Mouse (Mus musculus): ENCODE results near the gene Arhgap17. TPM values are rescaled to one million over a fixed set of nuclear protein-coding genes. Genes with fewer than 3 reads are reported as not detected.

Arhgap17 gene
- total and polyA plus RNA-seq, 3 experiments: 6.7 to 56.1 (median 7.4) TPM

DNA sequence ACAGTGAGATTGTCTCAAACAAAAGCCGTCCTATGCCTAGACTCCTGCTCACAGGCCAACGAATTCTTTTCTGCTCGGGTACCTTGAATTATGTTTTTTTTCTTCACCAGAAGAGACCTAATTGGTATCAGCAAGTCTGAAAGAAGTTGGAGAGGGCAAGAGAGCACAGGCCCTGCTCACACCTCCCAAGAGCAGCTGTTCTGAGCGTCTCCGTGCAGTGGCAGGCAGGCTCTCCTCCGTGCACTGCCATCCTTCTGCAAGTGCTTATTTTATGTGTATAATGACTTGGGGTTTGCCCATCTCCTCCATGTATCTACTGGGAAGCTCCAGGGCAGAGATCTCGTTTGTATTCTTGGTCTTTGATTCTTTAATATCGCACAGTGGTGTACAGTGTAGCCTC is 2.9 kb downstream of the Arhgap17 start:
- H3K9me3 ChIP-seq (replicated peaks; ENCODE audit: low read length): no peaks in the 10 kb centered on the region
- peaks cover 40% of the 10 kb centered on the region for H3K79me2 ChIP-seq (replicated peaks; ENCODE audit: control insufficient read depth, extremely low read depth, insufficient read depth, poor library complexity, severe bottlenecking)
- H3K27me3 ChIP-seq (replicated peaks): peaks cover 2% of the 10 kb centered on the region
- H3K4me2 ChIP-seq (ENCODE audit: insufficient read depth, low read depth, poor library complexity, severe bottlenecking): no peak overlapping the region
- no peak for DNase-seq (ENCODE audit: extremely low read depth)
- in situ Hi-C loops (cut with MboI; ENCODE audit: low pct_ligation_motif_present, low pct_unique_long_range_greater_than_20kb, low sequenced_read_pairs): no loop called here
- peaks cover 27 to 71% of the 10 kb centered on the region in 2 experiments for H3K4me1 ChIP-seq (ENCODE audit: control insufficient read depth in 1 of 2, insufficient read depth in 2 of 2)
- H3K4me3 ChIP-seq (replicated peaks in 1 of 3; ENCODE audit: low read depth in 2 of 3, low read length in 2 of 3, poor library complexity in 1 of 3): no peak overlapping the region
- no peak overlapping the region for H3K9ac ChIP-seq (ENCODE audit: insufficient read depth, low read depth)
- H3K36me3 ChIP-seq (replicated peaks in 1 of 2; ENCODE audit: control insufficient read depth in 1 of 2, insufficient read depth in 1 of 2, low read length in 1 of 2): peaks cover 0 to 46% of the 10 kb centered on the region in 2 experiments
- no peak for TF ChIP-seq PAX5 (IDR thresholded peaks at IDR 0.05; ENCODE audit: low read length)
- no peak for TF ChIP-seq MEF2A (IDR thresholded peaks at IDR 0.05; ENCODE audit: borderline replicate concordance, low read depth, low read length)
- no peak for TF ChIP-seq RCOR1 (conservative IDR thresholded peaks at IDR 0.05; ENCODE audit: low read depth, low read length)
- no peak for TF ChIP-seq TBP (conservative IDR thresholded peaks at IDR 0.05; ENCODE audit: low read depth, low read length)
- no peak for TF ChIP-seq GABPA (IDR thresholded peaks at IDR 0.05; ENCODE audit: insufficient replicate concordance, low read depth, low read length)
- TF ChIP-seq USF1 (IDR thresholded peaks at IDR 0.05; ENCODE audit: low read depth, low read length): no peak
- no peak for TF ChIP-seq NELFE (IDR thresholded peaks at IDR 0.05; ENCODE audit: low read depth, low read length)
- no peak for TF ChIP-seq CTCF (conservative IDR thresholded peaks at IDR 0.05 in 1 of 2, IDR thresholded peaks at IDR 0.05 in 1 of 2; ENCODE audit: low read depth in 2 of 2, low read length in 2 of 2)
- TF ChIP-seq MAX (IDR thresholded peaks at IDR 0.05; ENCODE audit: low read length): no peak
- no peak for TF ChIP-seq MYC (IDR thresholded peaks at IDR 0.05; ENCODE audit: low read depth, low read length)
- TF ChIP-seq TCF12 (IDR thresholded peaks at IDR 0.05; ENCODE audit: low read depth, low read length): no peak
- no peak for TF ChIP-seq CHD2 (IDR thresholded peaks at IDR 0.05; ENCODE audit: low read length)
- no peak for TF ChIP-seq MAFK (IDR thresholded peaks at IDR 0.05; ENCODE audit: insufficient replicate concordance, low read length)
- TF ChIP-seq JUND (conservative IDR thresholded peaks at IDR 0.05; ENCODE audit: low read depth, low read length): no peak
- TF ChIP-seq POLR2AphosphoS2 (IDR thresholded peaks at IDR 0.05; ENCODE audit: low read depth, low read length): no peak
- TF ChIP-seq SMC3 (IDR thresholded peaks at IDR 0.05; ENCODE audit: low read depth, low read length): no peak
- no peak for TF ChIP-seq ELF1 (IDR thresholded peaks at IDR 0.05; ENCODE audit: low read depth, low read length)
- no peak for TF ChIP-seq ETS1 (conservative IDR thresholded peaks at IDR 0.05; ENCODE audit: low read depth, low read length)
- no peak for TF ChIP-seq MXI1 (IDR thresholded peaks at IDR 0.05; ENCODE audit: low read depth, low read length)
- dilution Hi-C loops (cut with MboI; ENCODE audit: extremely low pct_ligation_motif_present, extremely low pct_unique_long_range_greater_than_20kb, low sequenced_read_pairs): no loop called here
- H3K27ac ChIP-seq (ENCODE audit: insufficient read depth, low read depth): no peak overlapping the region

DNA sequence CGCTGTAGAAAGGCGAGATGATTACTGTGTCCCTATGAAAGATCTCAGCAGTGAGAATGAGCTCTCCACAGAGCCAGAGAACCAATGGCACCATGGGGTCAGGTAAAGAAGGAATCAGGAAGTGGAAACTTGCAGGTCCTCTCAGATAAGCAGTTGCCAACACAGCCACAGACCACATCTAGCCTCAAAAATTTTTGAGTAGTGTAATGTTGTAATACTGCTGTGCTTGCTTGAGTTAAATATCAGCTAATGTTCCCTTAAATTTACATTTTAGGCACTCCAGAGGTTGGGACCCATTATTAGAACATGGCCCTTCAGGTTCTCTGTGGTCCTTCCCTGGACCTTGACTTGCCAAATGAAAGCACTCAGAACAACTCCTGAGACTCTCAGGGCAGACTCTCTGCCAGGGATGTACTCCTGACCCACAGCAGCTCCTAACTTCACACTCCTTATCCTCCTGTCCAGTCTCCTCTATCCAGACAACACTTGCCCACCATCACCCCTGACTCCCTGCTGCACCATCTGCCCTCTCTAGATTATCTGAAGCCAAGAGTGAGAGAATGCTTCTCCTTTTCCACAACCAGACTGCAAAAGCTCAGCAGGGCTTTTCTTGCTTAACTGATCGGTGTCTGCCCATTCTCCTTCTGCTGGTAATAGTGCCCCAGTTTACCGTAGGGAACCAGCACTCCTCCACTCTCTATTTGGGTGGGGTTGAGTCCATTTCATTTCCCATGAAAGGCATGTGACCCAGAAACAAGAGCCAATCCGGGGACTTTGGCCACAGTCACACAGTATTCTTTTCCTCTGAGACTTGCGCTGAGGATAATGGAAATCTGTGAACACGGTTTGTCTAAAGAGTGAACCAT is 3.6 kb downstream of the Arhgap17 start:
- no peak overlapping the region for H3K9ac ChIP-seq (ENCODE audit: insufficient read depth, low read depth)
- no peaks in the 10 kb centered on the region for H3K9me3 ChIP-seq (replicated peaks; ENCODE audit: low read length)
- H3K79me2 ChIP-seq (replicated peaks; ENCODE audit: control insufficient read depth, extremely low read depth, insufficient read depth, poor library complexity, severe bottlenecking): peaks cover 40% of the 10 kb centered on the region
- H3K4me3 ChIP-seq (replicated peaks in 1 of 3; ENCODE audit: low read depth in 2 of 3, low read length in 2 of 3, poor library complexity in 1 of 3): no peak overlapping the region
- no peak overlapping the region for H3K27ac ChIP-seq (ENCODE audit: insufficient read depth, low read depth)
- H3K36me3 ChIP-seq (replicated peaks in 1 of 2; ENCODE audit: control insufficient read depth in 1 of 2, insufficient read depth in 1 of 2, low read length in 1 of 2): peaks cover 0 to 46% of the 10 kb centered on the region in 2 experiments
- no peak overlapping the region for H3K4me2 ChIP-seq (ENCODE audit: insufficient read depth, low read depth, poor library complexity, severe bottlenecking)
- in situ Hi-C loops (cut with MboI; ENCODE audit: low pct_ligation_motif_present, low pct_unique_long_range_greater_than_20kb, low sequenced_read_pairs) (no loop called here), dilution Hi-C loops (cut with MboI; ENCODE audit: extremely low pct_ligation_motif_present, extremely low pct_unique_long_range_greater_than_20kb, low sequenced_read_pairs) (no loop called here)
- peaks cover 30 to 78% of the 10 kb centered on the region in 2 experiments for H3K4me1 ChIP-seq (ENCODE audit: control insufficient read depth in 1 of 2, insufficient read depth in 2 of 2)
- no peak for TF ChIP-seq ELF1 (IDR thresholded peaks at IDR 0.05; ENCODE audit: low read depth, low read length)
- TF ChIP-seq MAX (IDR thresholded peaks at IDR 0.05; ENCODE audit: low read length): no peak
- TF ChIP-seq IRF4 (IDR thresholded peaks at IDR 0.05; ENCODE audit: low read depth, low read length): no peak
- TF ChIP-seq ZC3H11A (IDR thresholded peaks at IDR 0.05; ENCODE audit: low read depth, low read length): no peak
- TF ChIP-seq UBTF (IDR thresholded peaks at IDR 0.05; ENCODE audit: low read depth, low read length): no peak
- TF ChIP-seq HCFC1 (IDR thresholded peaks at IDR 0.05; ENCODE audit: low read depth, low read length): no peak
- TF ChIP-seq BHLHE40 (IDR thresholded peaks at IDR 0.05; ENCODE audit: low read depth, low read length): no peak
- no peak for TF ChIP-seq KAT2A (IDR thresholded peaks at IDR 0.05; ENCODE audit: insufficient replicate concordance, low read length)
- no peaks in the 10 kb centered on the region for H3K27me3 ChIP-seq (replicated peaks)
- DNase-seq (ENCODE audit: extremely low read depth): no peak

All from CH12.LX (cell line).